Mouse (Mus musculus): ENCODE data around the gene Emp1.

- no peak for TF ChIP-seq CTCF (IDR thresholded peaks at IDR 0.05; ENCODE audit: extremely low read depth, insufficient read depth, insufficient read length, insufficient replicate concordance)
- no peak for TF ChIP-seq POLR2A (IDR thresholded peaks at IDR 0.05; ENCODE audit: low read depth, low read length)
Measured at GRCm38 (mm10) chr6:135316141-135316540, 46.2 kb upstream of the Emp1 start.
